Mouse (Mus musculus) spleen, adult 2 months (tissue): ENCODE results near the gene Acot5.

ENCODE experiments used
- CTCF ChIP-seq: fragments of 200-500 bp; IDR thresholded peaks from 2 replicates; pipeline ENCODE4 v1.5.1; 2011; ENCODE audit warnings: mild to moderate bottlenecking, inconsistent platforms; ENCODE audit not compliant: insufficient read depth, insufficient read length, insufficient replicate concordance; ENCODE audit errors: extremely low read depth
- POLR2A ChIP-seq: fragments of 200-500 bp; IDR thresholded peaks from 2 replicates; pipeline ENCODE4 v1.6.1; 2011; ENCODE audit warnings: low read depth, low read length, inconsistent platforms

DNA sequence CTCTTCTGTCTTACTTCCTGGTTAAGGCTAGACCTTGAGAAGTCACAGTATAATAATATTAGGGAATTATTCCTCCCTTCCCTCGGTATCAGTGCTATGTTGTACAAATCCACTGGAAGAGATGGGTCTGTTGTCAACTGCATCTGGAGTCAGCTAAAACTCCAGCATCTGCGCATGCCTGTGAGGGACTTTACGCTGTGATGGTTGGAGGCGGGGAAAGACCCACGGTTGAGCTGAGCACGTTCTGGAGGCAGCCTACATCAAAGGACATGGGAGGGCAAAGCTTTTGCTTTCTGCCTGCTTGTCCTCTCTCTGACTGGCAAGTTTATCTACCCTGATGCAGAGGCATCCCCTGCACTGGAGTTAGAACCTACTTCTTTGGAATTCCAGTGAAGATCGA lies 43.2 kb upstream of the Acot5 start:
- TF ChIP-seq CTCF (no peak), POLR2A (no peak)
